Mouse (Mus musculus): Measurements from ENCODE around the gene Gm3402. TPM values are rescaled to one million over a fixed set of nuclear protein-coding genes. Genes with fewer than 3 reads are reported as not detected.
"Not testable (repeated sequence)": the region's sequence is repeated elsewhere in the genome, so short reads cannot be mapped to it uniquely, and the experiment has no call there.

The Gm3402 gene
- polyA plus RNA-seq, 1 experiment from 2014 or later: not detected

- H3K4me3 ChIP-seq (ENCODE audit: low read depth, low read length); H3K9me3 ChIP-seq (replicated peaks; ENCODE audit: control insufficient read depth, low read length, poor library complexity, severe bottlenecking); ATAC-seq; H3K4me2 ChIP-seq (ENCODE audit: low read length); H3K27me3 ChIP-seq (ENCODE audit: control insufficient read depth, insufficient read depth, low read depth, low read length); H3K4me1 ChIP-seq (ENCODE audit: control insufficient read depth, insufficient read depth, low read length); H3K9ac ChIP-seq (ENCODE audit: low read depth, low read length); H3K27ac ChIP-seq (ENCODE audit: low read length); H3K36me3 ChIP-seq (ENCODE audit: control insufficient read depth, insufficient read depth, low read length): not testable (repeated sequence)
- WGBS: no CpG with 5 or more reads among the region's 5 CpGs
Measured at GRCm38 (mm10) chr5:146491063-146491462, 22.9 kb upstream of the Gm3402 start, which contains the start of gene Gm6370. Gm6370 (plus strand) TSS chr5:146491363.

GRCm38 (mm10) chr5:146502099-146502498, 11.8 kb upstream of the Gm3402 start, which contains the start of gene 4930449I24Rik:
4930449I24Rik (plus strand) TSS chr5:146502399.
- H3K9ac ChIP-seq (ENCODE audit: low read depth, low read length); H3K27ac ChIP-seq (ENCODE audit: low read length); H3K36me3 ChIP-seq (ENCODE audit: control insufficient read depth, insufficient read depth, low read length); H3K4me1 ChIP-seq (ENCODE audit: control insufficient read depth, insufficient read depth, low read length); H3K27me3 ChIP-seq (ENCODE audit: control insufficient read depth, insufficient read depth, low read depth, low read length); H3K4me2 ChIP-seq (ENCODE audit: low read length); H3K9me3 ChIP-seq (replicated peaks; ENCODE audit: control insufficient read depth, low read length, poor library complexity, severe bottlenecking); H3K4me3 ChIP-seq (ENCODE audit: low read depth, low read length); ATAC-seq: not testable (repeated sequence)
- no CpG with 5 or more reads among the region's 5 CpGs for whole genome bisulfite sequencing

- WGBS: 88% methylated on average over 1 of the region's 3 CpGs
- H3K4me3 ChIP-seq (ENCODE audit: low read depth, low read length); H3K4me1 ChIP-seq (ENCODE audit: control insufficient read depth, insufficient read depth, low read length); H3K36me3 ChIP-seq (ENCODE audit: control insufficient read depth, insufficient read depth, low read length); H3K9ac ChIP-seq (ENCODE audit: low read depth, low read length); H3K27ac ChIP-seq (ENCODE audit: low read length); H3K9me3 ChIP-seq (replicated peaks; ENCODE audit: control insufficient read depth, low read length, poor library complexity, severe bottlenecking); ATAC-seq; H3K27me3 ChIP-seq (ENCODE audit: control insufficient read depth, insufficient read depth, low read depth, low read length); H3K4me2 ChIP-seq (ENCODE audit: low read length): not testable (repeated sequence)
Measured at GRCm38 (mm10) chr5:146525501-146525900, 11.6 kb downstream of the Gm3402 start, which contains the start of gene Gm3404. Gm3404 (plus strand) TSS chr5:146525801.

GRCm38 (mm10) chr5:146537347-146537746, 23.4 kb downstream of the Gm3402 start, which contains the start of gene Gm3409:
Gm3409 (plus strand) TSS chr5:146537647.
- not testable (repeated sequence) for H3K4me2 ChIP-seq (ENCODE audit: low read length); H3K4me1 ChIP-seq (ENCODE audit: control insufficient read depth, insufficient read depth, low read length); H3K9me3 ChIP-seq (replicated peaks; ENCODE audit: control insufficient read depth, low read length, poor library complexity, severe bottlenecking); H3K4me3 ChIP-seq (ENCODE audit: low read depth, low read length); H3K9ac ChIP-seq (ENCODE audit: low read depth, low read length); H3K27me3 ChIP-seq (ENCODE audit: control insufficient read depth, insufficient read depth, low read depth, low read length); H3K36me3 ChIP-seq (ENCODE audit: control insufficient read depth, insufficient read depth, low read length); ATAC-seq; H3K27ac ChIP-seq (ENCODE audit: low read length)
- 97% methylated on average over 3 of the region's 3 CpGs for WGBS

- H3K27me3 ChIP-seq (ENCODE audit: control insufficient read depth, insufficient read depth, low read depth, low read length); H3K4me2 ChIP-seq (ENCODE audit: low read length); ATAC-seq; H3K9ac ChIP-seq (ENCODE audit: low read depth, low read length); H3K36me3 ChIP-seq (ENCODE audit: control insufficient read depth, insufficient read depth, low read length); H3K4me1 ChIP-seq (ENCODE audit: control insufficient read depth, insufficient read depth, low read length); H3K27ac ChIP-seq (ENCODE audit: low read length); H3K4me3 ChIP-seq (ENCODE audit: low read depth, low read length); H3K9me3 ChIP-seq (replicated peaks; ENCODE audit: control insufficient read depth, low read length, poor library complexity, severe bottlenecking): not testable (repeated sequence)
- no CpG with 5 or more reads among the region's 3 CpGs for WGBS
Measured at GRCm38 (mm10) chr5:146555836-146556235, 41.9 kb downstream of the Gm3402 start, which contains the start of gene Gm3415. Gm3415 (plus strand) TSS chr5:146556136.

GRCm38 (mm10) chr5:146564259-146564658, 50.3 kb downstream of the Gm3402 start:
- H3K4me2 ChIP-seq (ENCODE audit: low read length): no peak overlapping the region
- no peaks in the 10 kb centered on the region for H3K9me3 ChIP-seq (replicated peaks; ENCODE audit: control insufficient read depth, low read length, poor library complexity, severe bottlenecking)
- H3K4me1 ChIP-seq (ENCODE audit: control insufficient read depth, insufficient read depth, low read length): no peaks in the 10 kb centered on the region
- 93% methylated on average over 1 of the region's 1 CpGs for WGBS
- no peak overlapping the region for H3K4me3 ChIP-seq (ENCODE audit: low read depth, low read length)
- no peak overlapping the region for H3K27ac ChIP-seq (ENCODE audit: low read length)
- no peak overlapping the region for H3K9ac ChIP-seq (ENCODE audit: low read depth, low read length)
- no peaks in the 10 kb centered on the region for H3K27me3 ChIP-seq (ENCODE audit: control insufficient read depth, insufficient read depth, low read depth, low read length)
- no peaks in the 10 kb centered on the region for H3K36me3 ChIP-seq (ENCODE audit: control insufficient read depth, insufficient read depth, low read length)
- no peak for ATAC-seq

Other genes with a start within 250 kb of the Gm3402 start
- gene Wasf3, start 129.1 kb upstream of the Gm3402 start, polyA plus RNA-seq (2015; fragmentation: Nextera tagmentation; extraction: Ambion mirVana): 21.0 and 21.4 TPM in 2 replicates
- gene Gm6408, start 32.2 kb upstream of the Gm3402 start, polyA plus RNA-seq (2015; fragmentation: Nextera tagmentation; extraction: Ambion mirVana): not detected in 2 replicates
- not detected in 2 replicates for gene Gm6370, start 22.8 kb upstream of the Gm3402 start, polyA plus RNA-seq (2015; fragmentation: Nextera tagmentation; extraction: Ambion mirVana)
- gene 4930449I24Rik, start 11.7 kb upstream of the Gm3402 start, polyA plus RNA-seq (2015; fragmentation: Nextera tagmentation; extraction: Ambion mirVana): not detected in 2 replicates
- not detected in 2 replicates for gene Gm3404, start 11.7 kb downstream of the Gm3402 start, polyA plus RNA-seq (2015; fragmentation: Nextera tagmentation; extraction: Ambion mirVana)
- gene Gm3409, start 23.5 kb downstream of the Gm3402 start, polyA plus RNA-seq (2015; fragmentation: Nextera tagmentation; extraction: Ambion mirVana): not detected in 2 replicates
- gene Gm3415, start 42.0 kb downstream of the Gm3402 start, polyA plus RNA-seq (2015; fragmentation: Nextera tagmentation; extraction: Ambion mirVana): not detected in 2 replicates
- 32.0 and 36.8 TPM in 2 replicates for gene Gpr12, start 71.1 kb downstream of the Gm3402 start, polyA plus RNA-seq (2015; fragmentation: Nextera tagmentation; extraction: Ambion mirVana)